Mouse (Mus musculus): ENCODE results near the gene Dnase1l3. TPM values are rescaled to one million over a fixed set of nuclear protein-coding genes. Genes with fewer than 3 reads are reported as not detected.
A peak's percentile ranks its signal among the peaks of the same experiment; 100 is the strongest.
"Not testable (repeated sequence)": the region's sequence is repeated elsewhere in the genome, so short reads cannot be mapped to it uniquely, and the experiment has no call there.

Gene Dnase1l3
- polyA plus RNA-seq, 1 experiment: 69.9 TPM

- H3K27ac ChIP-seq (ENCODE audit: insufficient read depth, low read length): no peak overlapping the region
- WGBS: 84% methylated on average over 6 of the region's 6 CpGs
- no peaks in the 10 kb centered on the region for H3K27me3 ChIP-seq (ENCODE audit: control insufficient read depth, insufficient read depth, low read length)
- no peak overlapping the region for H3K4me3 ChIP-seq (ENCODE audit: extremely low read depth, insufficient read depth, insufficient read length)
- H3K36me3 ChIP-seq (ENCODE audit: control insufficient read depth, insufficient read depth, low read length): no peaks in the 10 kb centered on the region
- DNase-seq (ENCODE audit: low read depth in 1 of 2, low spot score in 2 of 2): no peak
- TF ChIP-seq POLR2A (IDR thresholded peaks at IDR 0.05; ENCODE audit: low read depth, low read length) (no peak), CTCF (IDR thresholded peaks at IDR 0.05; ENCODE audit: extremely low read depth, insufficient read depth, insufficient read length, insufficient replicate concordance) (no peak)
- no peaks in the 10 kb centered on the region for H3K4me1 ChIP-seq (ENCODE audit: control insufficient read depth, insufficient read depth, insufficient read length)
Observed at GRCm38 (mm10) chr14:8016276-8016675, 21.9 kb upstream of the Dnase1l3 start.

GRCm38 (mm10) chr14:8015756-8016155, 21.4 kb upstream of the Dnase1l3 start:
- Histone ChIP-seq H3K27ac (ENCODE audit: insufficient read depth, low read length) (no peak overlapping the region), H3K4me1 (ENCODE audit: control insufficient read depth, insufficient read depth, insufficient read length) (no peaks in the 10 kb centered on the region), H3K4me3 (ENCODE audit: extremely low read depth, insufficient read depth, insufficient read length) (no peak overlapping the region), H3K27me3 (ENCODE audit: control insufficient read depth, insufficient read depth, low read length) (no peaks in the 10 kb centered on the region), H3K36me3 (ENCODE audit: control insufficient read depth, insufficient read depth, low read length) (no peaks in the 10 kb centered on the region)
- TF ChIP-seq POLR2A (IDR thresholded peaks at IDR 0.05; ENCODE audit: low read depth, low read length) (no peak), CTCF (IDR thresholded peaks at IDR 0.05; ENCODE audit: extremely low read depth, insufficient read depth, insufficient read length, insufficient replicate concordance) (no peak)
- 93% methylated on average over 6 of the region's 6 CpGs for WGBS
- no peak for DNase-seq (ENCODE audit: low read depth in 1 of 2, low spot score in 2 of 2)

- 87% methylated on average over 6 of the region's 6 CpGs for WGBS
- TF ChIP-seq POLR2A (IDR thresholded peaks at IDR 0.05; ENCODE audit: low read depth, low read length): no peak
- no peak for TF ChIP-seq CTCF (IDR thresholded peaks at IDR 0.05; ENCODE audit: extremely low read depth, insufficient read depth, insufficient read length, insufficient replicate concordance)
- Histone ChIP-seq H3K4me3 (ENCODE audit: extremely low read depth, insufficient read depth, insufficient read length) (no peak overlapping the region), H3K4me1 (ENCODE audit: control insufficient read depth, insufficient read depth, insufficient read length) (no peaks in the 10 kb centered on the region), H3K27ac (ENCODE audit: insufficient read depth, low read length) (no peak overlapping the region), H3K36me3 (ENCODE audit: control insufficient read depth, insufficient read depth, low read length) (no peaks in the 10 kb centered on the region), H3K27me3 (ENCODE audit: control insufficient read depth, insufficient read depth, low read length) (no peaks in the 10 kb centered on the region)
- DNase-seq (ENCODE audit: low read depth in 1 of 2, low spot score in 2 of 2): no peak
Observed at GRCm38 (mm10) chr14:8011938-8012337, 17.6 kb upstream of the Dnase1l3 start.

GRCm38 (mm10) chr14:8011297-8011696, 16.9 kb upstream of the Dnase1l3 start:
- DNase-seq (ENCODE audit: low read depth in 1 of 2, low spot score in 2 of 2): no peak
- 91% methylated on average over 2 of the region's 2 CpGs for WGBS
- TF ChIP-seq CTCF (IDR thresholded peaks at IDR 0.05; ENCODE audit: extremely low read depth, insufficient read depth, insufficient read length, insufficient replicate concordance) (no peak), POLR2A (IDR thresholded peaks at IDR 0.05; ENCODE audit: low read depth, low read length) (no peak)
- Histone ChIP-seq H3K4me1 (ENCODE audit: control insufficient read depth, insufficient read depth, insufficient read length) (no peaks in the 10 kb centered on the region), H3K27ac (ENCODE audit: insufficient read depth, low read length) (no peak overlapping the region), H3K27me3 (ENCODE audit: control insufficient read depth, insufficient read depth, low read length) (no peaks in the 10 kb centered on the region), H3K36me3 (ENCODE audit: control insufficient read depth, insufficient read depth, low read length) (no peaks in the 10 kb centered on the region), H3K4me3 (ENCODE audit: extremely low read depth, insufficient read depth, insufficient read length) (no peak overlapping the region)

- no peak for DNase-seq (ENCODE audit: low read depth in 1 of 2, low spot score in 2 of 2)
- WGBS: 82% methylated on average over 10 of the region's 10 CpGs
- H3K4me1 ChIP-seq (ENCODE audit: control insufficient read depth, insufficient read depth, insufficient read length): peaks cover 5% of the 10 kb centered on the region
- H3K4me3 ChIP-seq (ENCODE audit: extremely low read depth, insufficient read depth, insufficient read length): no peak overlapping the region
- TF ChIP-seq POLR2A (IDR thresholded peaks at IDR 0.05; ENCODE audit: low read depth, low read length) (no peak), CTCF (IDR thresholded peaks at IDR 0.05; ENCODE audit: extremely low read depth, insufficient read depth, insufficient read length, insufficient replicate concordance) (no peak)
- peak overlapping the region; percentile 20 for H3K27ac ChIP-seq (ENCODE audit: insufficient read depth, low read length)
- no peaks in the 10 kb centered on the region for H3K27me3 ChIP-seq (ENCODE audit: control insufficient read depth, insufficient read depth, low read length)
- no peaks in the 10 kb centered on the region for H3K36me3 ChIP-seq (ENCODE audit: control insufficient read depth, insufficient read depth, low read length)
Observed at GRCm38 (mm10) chr14:8007923-8008322, 13.6 kb upstream of the Dnase1l3 start.

- H3K4me3 ChIP-seq (ENCODE audit: extremely low read depth, insufficient read depth, insufficient read length): no peak overlapping the region
- 35% methylated on average over 2 of the region's 2 CpGs for WGBS
- no peaks in the 10 kb centered on the region for H3K27me3 ChIP-seq (ENCODE audit: control insufficient read depth, insufficient read depth, low read length)
- no peaks in the 10 kb centered on the region for H3K36me3 ChIP-seq (ENCODE audit: control insufficient read depth, insufficient read depth, low read length)
- H3K4me1 ChIP-seq (ENCODE audit: control insufficient read depth, insufficient read depth, insufficient read length): peaks cover 5% of the 10 kb centered on the region
- no peak for DNase-seq (ENCODE audit: low read depth in 1 of 2, low spot score in 2 of 2)
- no peak for TF ChIP-seq POLR2A (IDR thresholded peaks at IDR 0.05; ENCODE audit: low read depth, low read length)
- TF ChIP-seq CTCF (IDR thresholded peaks at IDR 0.05; ENCODE audit: extremely low read depth, insufficient read depth, insufficient read length, insufficient replicate concordance): no peak
- 0 out of 2 replicates have a peak overlapping the region, but pooled peaks have one; percentile 20 for H3K27ac ChIP-seq (ENCODE audit: insufficient read depth, low read length)
Observed at GRCm38 (mm10) chr14:8007486-8007885, 13.1 kb upstream of the Dnase1l3 start.

GRCm38 (mm10) chr14:8007084-8007483, 12.7 kb upstream of the Dnase1l3 start:
- Histone ChIP-seq H3K4me1 (ENCODE audit: control insufficient read depth, insufficient read depth, insufficient read length) (peaks cover 5% of the 10 kb centered on the region), H3K27ac (ENCODE audit: insufficient read depth, low read length) (no peak overlapping the region), H3K4me3 (ENCODE audit: extremely low read depth, insufficient read depth, insufficient read length) (no peak overlapping the region), H3K36me3 (ENCODE audit: control insufficient read depth, insufficient read depth, low read length) (no peaks in the 10 kb centered on the region), H3K27me3 (ENCODE audit: control insufficient read depth, insufficient read depth, low read length) (no peaks in the 10 kb centered on the region)
- no peak for TF ChIP-seq POLR2A (IDR thresholded peaks at IDR 0.05; ENCODE audit: low read depth, low read length)
- TF ChIP-seq CTCF (IDR thresholded peaks at IDR 0.05; ENCODE audit: extremely low read depth, insufficient read depth, insufficient read length, insufficient replicate concordance): no peak
- DNase-seq (ENCODE audit: low read depth in 1 of 2, low spot score in 2 of 2): no peak

GRCm38 (mm10) chr14:8006061-8006460, 11.7 kb upstream of the Dnase1l3 start:
- WGBS: 69% methylated on average over 3 of the region's 3 CpGs
- not testable (repeated sequence) for H3K4me1 ChIP-seq (ENCODE audit: control insufficient read depth, insufficient read depth, insufficient read length); H3K27ac ChIP-seq (ENCODE audit: insufficient read depth, low read length); H3K27me3 ChIP-seq (ENCODE audit: control insufficient read depth, insufficient read depth, low read length); H3K36me3 ChIP-seq (ENCODE audit: control insufficient read depth, insufficient read depth, low read length); H3K4me3 ChIP-seq (ENCODE audit: extremely low read depth, insufficient read depth, insufficient read length); DNase-seq (ENCODE audit: low read depth in 1 of 2, low spot score in 2 of 2)

All from spleen, adult 2 months (tissue).